Mouse (Mus musculus) lung, adult 2 months (tissue): ENCODE measurements around the gene Siah1b. TPM values are rescaled to one million over a fixed set of nuclear protein-coding genes. Genes with fewer than 3 reads are reported as not detected.
A peak's percentile ranks its signal among the peaks of the same experiment; 100 is the strongest.

Experiments used
- DNase-seq: peaks from one replicate; pipeline ENCODE4 v3.0.0; 2022
- H3K4me1 ChIP-seq: fragments of 200-500 bp; 2 replicates; pipeline ENCODE4 v1.6.1; 2011; ENCODE audit warnings: low read length; ENCODE audit not compliant: control insufficient read depth, insufficient read depth
- H3K4me3 ChIP-seq: fragments of 200-500 bp; replicated peaks from 2 replicates; pipeline ENCODE3; 2011; ENCODE audit warnings: low read depth, mild to moderate bottlenecking, control low read depth, low read length; ENCODE audit errors: extremely low read depth
- CTCF ChIP-seq: fragments of 200-500 bp; IDR thresholded peaks from 2 replicates; pipeline ENCODE4 v1.5.1; 2011; ENCODE audit warnings: mild to moderate bottlenecking, low read length, control low read depth; ENCODE audit not compliant: insufficient read depth
- POLR2A ChIP-seq: fragments of 200-500 bp; IDR thresholded peaks from 2 replicates; pipeline ENCODE4 v1.6.1; 2011; ENCODE audit warnings: low read depth, mild to moderate bottlenecking, control low read depth, low read length, borderline replicate concordance; ENCODE audit errors: extremely low read depth
- WGBS: fragments of 180-500 bp; shearing (Covaris S2); methylation state at CpG from one replicate; pipeline ENCODE4 v1.1.7; 2018; 5-methylcytosine and 5-hydroxymethylcytosine counted together
- polyA plus RNA-seq: library from polyadenylated mRNA; depleted of rRNA; stranded (reverse); fragments of >200 nt; gene quantifications from 2 replicates; pipeline ENCODE4 v1.2.3, GENCODE M21; 2012

Gene Siah1b
- polyA plus RNA-seq, 1 experiment, result 5.7 TPM

DNA sequence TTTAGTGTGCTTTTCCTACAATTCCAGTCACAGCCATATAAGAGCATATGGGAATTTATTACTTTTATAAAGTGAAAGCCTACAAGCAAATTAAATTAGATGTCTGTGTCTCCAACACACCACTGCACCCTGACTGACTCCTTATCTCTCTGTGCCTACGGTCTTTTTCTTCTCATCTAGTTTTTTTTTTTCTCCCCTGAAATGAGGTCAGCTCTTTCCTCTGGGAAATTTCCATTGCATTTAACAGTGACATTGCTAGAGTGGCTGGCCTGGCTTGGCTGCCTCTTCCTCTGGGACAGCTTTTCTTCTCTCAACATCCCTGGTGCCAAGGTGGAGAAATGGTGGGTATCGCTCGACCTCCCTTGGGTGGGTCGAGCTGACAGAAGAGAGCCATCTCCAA lies 12.3 kb upstream of the Siah1b start, which contains the start of gene Cltrn:
Gene Cltrn, plus strand, starts transcription at position 249 of the 400 bp plus-strand sequence.
- TF ChIP-seq POLR2A (no peak), CTCF (no peak)
- no peak within 1 kb of the TSS for H3K4me3 ChIP-seq
- H3K4me1 ChIP-seq, result no peaks in the 10 kb centered on the region
- WGBS, result 78% methylated on average over 4 of the region's 4 CpGs
- DNase-seq, result no peak

DNA sequence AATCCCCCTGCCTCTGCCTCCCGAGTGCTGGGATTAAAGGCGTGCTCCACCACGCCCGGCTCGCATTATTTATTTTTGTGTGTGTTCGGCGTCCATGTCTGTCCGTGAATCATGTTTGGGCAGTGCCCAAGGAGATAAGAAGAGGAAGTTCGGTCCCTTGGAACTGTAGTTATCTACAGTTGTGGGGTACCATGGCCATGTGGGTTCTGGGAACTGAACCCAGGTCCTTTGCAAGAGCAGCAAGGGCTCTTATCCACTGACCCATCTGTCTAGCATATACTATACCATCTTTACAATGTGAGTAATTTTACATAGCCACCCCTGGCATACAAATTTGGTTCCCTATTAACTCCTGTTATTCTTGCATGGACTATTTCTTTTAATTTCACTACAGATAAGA lies 5.7 kb upstream of the Siah1b start:
- no peak for DNase-seq
- 90% methylated on average over 9 of the region's 9 CpGs for WGBS
- TF ChIP-seq CTCF (no peak), POLR2A (no peak)
- Histone ChIP-seq H3K4me1 (no peaks in the 10 kb centered on the region), H3K4me3 (no peak overlapping the region)

DNA sequence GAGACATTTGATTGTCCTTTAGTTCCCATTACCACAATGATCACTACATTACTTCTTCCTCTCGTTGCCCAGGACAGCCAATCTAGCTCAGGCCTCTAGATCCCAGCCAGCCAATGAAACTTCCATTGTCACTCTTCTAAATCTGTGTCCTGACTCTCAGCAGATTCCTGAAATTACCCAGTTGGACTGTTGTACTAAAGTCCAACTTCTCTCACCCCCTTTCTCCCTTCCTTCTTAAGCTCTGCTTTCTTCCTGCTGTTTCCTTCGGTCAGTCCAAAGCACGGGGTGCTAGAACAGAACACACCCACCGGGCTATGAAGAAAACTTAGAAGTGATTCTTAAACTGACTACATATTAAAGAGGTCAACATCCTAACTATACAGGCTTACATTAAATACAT lies 7.3 kb downstream of the Siah1b start:
- 76% methylated on average over 4 of the region's 4 CpGs for WGBS
- no peak for DNase-seq
- Histone ChIP-seq H3K4me3 (no peak overlapping the region), H3K4me1 (no peaks in the 10 kb centered on the region)
- TF ChIP-seq CTCF (no peak), POLR2A (no peak)

DNA sequence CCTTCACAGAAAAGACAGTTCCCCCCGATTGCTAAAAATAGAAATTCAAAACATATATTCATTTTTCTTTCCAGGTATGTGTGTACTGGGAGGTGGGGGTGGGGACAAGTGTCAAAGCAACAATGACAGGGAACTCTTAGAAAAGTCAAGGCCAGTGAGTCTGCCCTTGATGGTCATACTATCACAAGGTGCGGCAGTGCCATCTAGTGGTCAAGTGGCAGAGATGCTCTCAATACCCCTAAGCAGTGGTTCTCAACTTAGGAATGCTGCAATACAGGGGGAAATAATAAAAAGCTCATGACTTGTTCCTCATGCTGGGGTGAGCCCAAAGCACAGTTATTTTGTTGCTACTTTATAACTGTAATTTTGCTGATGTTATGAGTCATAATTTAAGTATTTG lies 10.1 kb downstream of the Siah1b start:
- no peak for TF ChIP-seq POLR2A
- TF ChIP-seq CTCF, result peak; percentile 67
- WGBS, result 23% methylated on average over 2 of the region's 2 CpGs
- peak; percentile 63 for DNase-seq
- Histone ChIP-seq H3K4me3 (no peak overlapping the region), H3K4me1 (no peaks in the 10 kb centered on the region)

DNA sequence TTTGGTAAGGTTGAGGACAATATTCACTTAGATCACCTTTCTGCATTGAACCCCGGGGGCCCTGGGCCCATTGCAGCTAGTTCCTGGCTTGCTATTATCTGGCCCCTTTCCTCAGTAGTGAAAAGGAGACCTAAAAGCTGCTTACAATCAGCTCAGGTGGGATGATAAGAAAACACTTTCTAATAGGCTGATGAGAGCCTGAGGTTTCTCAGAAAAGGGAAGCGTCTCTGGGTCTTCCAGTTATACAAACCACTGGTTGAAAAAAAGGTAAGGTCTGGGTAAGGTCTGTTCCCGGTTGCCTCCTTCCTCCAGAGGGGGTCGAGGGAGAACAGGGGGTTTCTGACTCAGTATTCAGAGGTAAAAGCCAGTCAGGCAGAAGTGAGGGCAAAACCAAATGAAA lies 17.2 kb downstream of the Siah1b start:
- TF ChIP-seq POLR2A, result no peak
- TF ChIP-seq CTCF, result no peak
- H3K4me3 ChIP-seq, result no peak overlapping the region
- WGBS, result 68% methylated on average over 4 of the region's 4 CpGs
- H3K4me1 ChIP-seq, result no peaks in the 10 kb centered on the region
- DNase-seq, result no peak

DNA sequence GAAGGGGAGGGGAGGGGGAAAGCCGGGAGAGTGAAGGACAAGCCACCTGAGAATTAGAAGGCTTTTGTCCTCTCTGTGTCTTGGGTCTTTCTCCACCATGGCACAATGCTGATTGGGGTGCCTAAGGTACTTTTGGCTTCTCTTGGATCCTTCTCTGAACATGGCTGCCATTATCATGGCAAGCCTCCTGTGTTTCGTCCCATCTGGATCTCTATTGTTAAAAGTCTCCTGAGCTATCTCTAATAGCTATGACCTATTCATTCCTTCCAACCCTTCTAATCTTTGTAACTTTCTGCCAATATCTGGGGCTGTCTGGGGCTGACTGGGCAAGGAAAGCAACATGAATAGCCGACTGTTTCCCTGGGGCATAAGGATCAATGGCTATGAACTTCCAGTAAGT lies 17.8 kb downstream of the Siah1b start:
- Histone ChIP-seq H3K4me3 (no peak overlapping the region), H3K4me1 (no peaks in the 10 kb centered on the region)
- 77% methylated on average over 3 of the region's 3 CpGs for WGBS
- TF ChIP-seq CTCF (no peak), POLR2A (no peak)
- no peak for DNase-seq

DNA sequence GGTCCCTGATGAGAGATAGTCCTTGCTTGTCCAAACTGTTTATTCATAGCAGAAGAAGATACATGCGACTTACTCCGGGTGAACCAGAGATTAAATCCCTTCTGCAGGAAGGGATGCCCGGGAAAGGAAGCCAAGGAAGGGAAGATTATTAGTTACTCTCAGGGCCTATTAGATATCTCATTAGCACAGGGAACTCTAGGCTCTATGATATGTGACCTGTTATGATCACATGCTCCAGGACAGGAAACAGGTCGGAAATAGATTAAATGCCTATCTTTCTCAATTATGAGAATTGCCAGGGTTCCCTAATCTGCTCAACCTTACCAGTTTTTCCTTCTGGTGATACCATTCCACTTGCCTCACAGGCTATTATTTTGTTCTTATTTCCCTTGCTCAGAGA lies 20.6 kb downstream of the Siah1b start:
- no peak for DNase-seq
- Histone ChIP-seq H3K4me1 (no peaks in the 10 kb centered on the region), H3K4me3 (no peak overlapping the region)
- TF ChIP-seq CTCF (no peak), POLR2A (no peak)
- WGBS, result 71% methylated on average over 4 of the region's 4 CpGs

DNA sequence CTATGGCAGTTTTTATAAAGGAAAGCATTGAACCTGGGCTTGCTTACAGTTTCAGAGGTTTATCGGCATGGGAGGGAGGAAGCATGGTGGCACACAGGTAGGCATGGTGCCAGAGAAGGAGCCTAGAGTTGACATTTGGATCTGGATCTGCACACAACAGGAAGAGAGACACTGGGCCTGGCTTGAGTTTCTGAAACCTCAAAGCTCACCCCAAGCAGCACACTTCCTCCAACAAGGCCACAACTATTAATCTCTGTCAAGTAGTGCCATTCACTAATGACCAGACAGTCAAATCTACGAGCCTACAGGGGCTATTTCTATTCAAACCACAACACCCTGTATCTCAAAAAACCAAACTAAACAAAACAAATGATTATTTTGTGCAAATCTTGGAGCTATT lies 29.6 kb downstream of the Siah1b start:
- Histone ChIP-seq H3K4me3 (no peak overlapping the region), H3K4me1 (no peaks in the 10 kb centered on the region)
- 45% methylated on average over 2 of the region's 2 CpGs for WGBS
- DNase-seq, result no peak
- TF ChIP-seq CTCF (no peak), POLR2A (no peak)

DNA sequence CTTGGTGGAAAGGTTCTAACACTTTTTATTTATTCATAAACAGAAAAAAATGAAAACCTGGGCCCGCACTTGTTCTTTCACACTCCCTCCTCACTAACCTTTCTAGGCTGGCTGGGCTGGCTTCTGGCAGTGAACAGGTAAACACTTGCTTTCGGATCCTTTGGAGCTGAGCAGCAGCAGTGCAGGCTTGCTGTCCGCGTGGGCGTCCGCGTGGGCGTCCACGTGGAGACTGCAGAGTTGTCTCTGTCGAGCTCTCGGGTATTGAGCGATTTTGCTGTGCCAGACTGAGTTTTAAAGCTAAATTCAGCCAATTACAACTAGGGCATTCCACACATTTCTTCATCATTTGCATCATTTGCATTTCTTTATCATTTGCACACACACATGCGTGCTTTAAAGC lies 34.2 kb downstream of the Siah1b start:
- Histone ChIP-seq H3K4me3 (no peak overlapping the region), H3K4me1 (no peaks in the 10 kb centered on the region)
- WGBS, result 58% methylated on average over 13 of the region's 13 CpGs
- TF ChIP-seq POLR2A (no peak), CTCF (no peak)
- DNase-seq, result no peak

DNA sequence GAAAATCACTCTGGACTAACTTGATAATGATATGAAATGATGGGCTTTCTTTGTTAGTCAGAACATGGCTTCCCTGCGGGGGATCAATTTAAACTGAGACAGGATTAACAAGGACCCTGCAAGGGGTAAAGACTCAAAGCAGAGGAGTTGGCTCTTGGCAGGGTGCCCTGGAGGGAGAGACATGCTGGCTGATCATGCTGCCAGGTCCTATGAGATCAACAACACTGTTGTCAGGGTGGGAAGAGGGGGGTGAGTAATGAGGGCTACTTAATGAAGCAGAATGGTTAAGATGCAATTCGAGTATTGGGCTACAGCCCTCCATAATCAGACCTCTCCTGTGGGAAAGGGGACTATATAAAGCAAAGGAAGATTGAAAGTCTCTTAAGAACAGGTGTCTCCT lies 37.4 kb downstream of the Siah1b start:
- no peaks in the 10 kb centered on the region for H3K4me1 ChIP-seq
- 55% methylated on average over 2 of the region's 2 CpGs for WGBS
- H3K4me3 ChIP-seq, result no peak overlapping the region
- no peak for DNase-seq
- no peak for TF ChIP-seq CTCF
- TF ChIP-seq POLR2A, result no peak
